Mouse (Mus musculus) MEL (cell line): ENCODE results near the gene Lrrn4cl.

Source experiments
- CTCF ChIP-seq, 3 experiments: IDR thresholded peaks in 2 of 3; conservative IDR thresholded peaks in 1 of 3; 2 replicates each; pipeline ENCODE4 v1.5.1; 2011 to 2012; ENCODE audit warnings: low read length in 3 of 3, low read depth in 2 of 3, mild to moderate bottlenecking in 2 of 3, improper control_type of control experiment in 1 of 3, inconsistent platforms in 1 of 3, mixed read lengths in 1 of 3, moderate library complexity in 1 of 3; ENCODE audit not compliant: control insufficient read depth in 1 of 3, insufficient read depth in 1 of 3, poor library complexity in 1 of 3, severe bottlenecking in 1 of 3
- E2F4 ChIP-seq: IDR thresholded peaks from 2 replicates; pipeline ENCODE4 v1.6.1; 2011; ENCODE audit warnings: low read depth, low read length, improper control_type of control experiment, borderline replicate concordance
- EP300 ChIP-seq, 2 experiments: IDR thresholded peaks; 2 replicates each; pipeline ENCODE4 v1.6.1; 2011; ENCODE audit warnings: improper control_type of control experiment in 2 of 2, low read length in 2 of 2, low read depth in 1 of 2, mild to moderate bottlenecking in 1 of 2
- GATA1 ChIP-seq: IDR thresholded peaks from 2 replicates; pipeline ENCODE4 v1.6.1; 2011; ENCODE audit warnings: low read depth, low read length, improper control_type of control experiment
- KAT2A ChIP-seq: conservative IDR thresholded peaks from 2 replicates; pipeline ENCODE4 v1.6.1; 2012; ENCODE audit warnings: low read depth, low read length, improper control_type of control experiment, inconsistent platforms
- MAZ ChIP-seq: IDR thresholded peaks from 2 replicates; pipeline ENCODE4 v1.6.1; 2012; ENCODE audit warnings: low read depth, mild to moderate bottlenecking, inconsistent platforms, low read length, improper control_type of control experiment
- MXI1 ChIP-seq: IDR thresholded peaks from 2 replicates; pipeline ENCODE4 v1.6.1; 2011; ENCODE audit warnings: mild to moderate bottlenecking, low read depth, low read length, improper control_type of control experiment
- POLR2A ChIP-seq, 2 experiments: IDR thresholded peaks; 2 replicates each; pipeline ENCODE4 v1.6.1; 2011 to 2012; ENCODE audit warnings: low read length in 2 of 2, mild to moderate bottlenecking in 2 of 2, control low read depth in 1 of 2, improper control_type of control experiment in 1 of 2, low read depth in 1 of 2, moderate library complexity in 1 of 2; ENCODE audit not compliant: control insufficient read depth in 1 of 2, insufficient read depth in 1 of 2, poor library complexity in 1 of 2
- RAD21 ChIP-seq: IDR thresholded peaks from 2 replicates; pipeline ENCODE4 v1.6.1; 2011; ENCODE audit warnings: mild to moderate bottlenecking, low read depth, low read length, improper control_type of control experiment
- SIN3A ChIP-seq: IDR thresholded peaks from 2 replicates; pipeline ENCODE4 v1.6.1; 2012; ENCODE audit warnings: low read length, improper control_type of control experiment, inconsistent platforms
- USF1 ChIP-seq: IDR thresholded peaks from 2 replicates; pipeline ENCODE4 v1.6.1; 2014; ENCODE audit warnings: low read depth, mild to moderate bottlenecking, inconsistent platforms, low read length, improper control_type of control experiment, moderate library complexity

DNA sequence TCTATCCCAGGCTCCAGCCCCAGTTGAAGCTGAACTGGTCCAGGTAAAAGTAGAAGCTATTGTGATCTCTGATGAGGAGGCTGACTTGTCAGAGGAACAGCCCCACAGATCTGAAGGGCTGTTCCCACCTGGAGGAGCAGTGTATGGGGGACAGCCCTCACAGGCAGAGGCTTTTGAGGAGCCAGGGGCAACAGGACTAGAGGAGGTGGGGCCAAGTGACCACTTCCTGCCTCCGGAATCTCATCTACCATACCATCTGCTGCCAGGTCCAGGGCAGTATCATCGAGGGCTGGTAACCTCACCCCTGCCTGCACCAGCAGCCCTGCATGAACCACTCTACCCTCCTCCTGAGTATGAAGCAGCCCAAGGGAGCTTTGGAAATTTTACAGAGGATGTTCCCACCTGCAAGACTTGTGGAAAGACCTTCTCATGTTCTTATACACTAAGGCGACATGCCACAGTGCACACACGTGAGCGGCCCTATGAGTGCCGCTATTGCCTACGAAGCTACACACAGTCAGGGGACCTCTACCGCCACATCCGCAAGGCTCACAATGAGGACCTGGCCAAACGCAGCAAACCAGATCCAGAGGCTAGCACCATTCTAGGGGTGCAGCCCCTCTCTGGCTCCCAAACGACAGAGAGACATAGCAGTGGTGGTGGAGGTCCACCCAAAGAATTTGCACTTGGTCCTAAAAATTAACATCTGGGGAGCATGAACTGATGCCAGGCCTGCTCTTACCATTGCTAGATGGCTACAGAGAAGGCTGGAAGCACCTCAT, 46.5 kb upstream of the Lrrn4cl start:
- TF ChIP-seq RAD21 (no peak), POLR2A (IDR thresholded peaks at IDR 0.05; ENCODE audit: control insufficient read depth in 1 of 2, insufficient read depth in 1 of 2, low read depth in 1 of 2, low read length in 2 of 2, poor library complexity in 1 of 2) (no peak; a peak in 1 of 4 replicates), SIN3A (no peak), E2F4 (no peak), USF1 (no peak), CTCF (IDR thresholded peaks at IDR 0.05 in 2 of 3, conservative IDR thresholded peaks at IDR 0.05 in 1 of 3; ENCODE audit: control insufficient read depth in 1 of 3, insufficient read depth in 1 of 3, low read depth in 2 of 3, low read length in 3 of 3, poor library complexity in 1 of 3, severe bottlenecking in 1 of 3) (no peak), EP300 (IDR thresholded peaks at IDR 0.05; ENCODE audit: low read depth in 1 of 2, low read length in 2 of 2) (no peak), GATA1 (no peak), MAZ (no peak), MXI1 (no peak), KAT2A (no peak)
